Mouse (Mus musculus) megakaryocyte, adult 5-6 weeks (primary cell): Measurements from ENCODE around the gene Bet1l. TPM values are rescaled to one million over a fixed set of nuclear protein-coding genes. Genes with fewer than 3 reads are reported as not detected.

Experiments
- ATAC-seq: 2 replicates; pipeline ENCODE4 v1.8.0; 2016; ENCODE audit warnings: mild to moderate bottlenecking, inconsistent platforms; ENCODE audit not compliant: poor library complexity, severe bottlenecking
- total RNA-seq, 2 experiments: library from RNA; stranded (forward) in 1 of 2; stranded (reverse) in 1 of 2; fragments of 153-499, 151-499 nt in 1 of 2; fragments of 221-1000, 200-1000 nt in 1 of 2; gene quantifications; 2 replicates each; pipeline versions ENCODE4 v1.2.3 to v1.2.4; 2015 to 2017

Gene Bet1l
- total RNA-seq (2015): 12.9 and 13.2 TPM in 2 replicates
- total RNA-seq (2017): 15.5 and 37.7 TPM in 2 replicates

DNA sequence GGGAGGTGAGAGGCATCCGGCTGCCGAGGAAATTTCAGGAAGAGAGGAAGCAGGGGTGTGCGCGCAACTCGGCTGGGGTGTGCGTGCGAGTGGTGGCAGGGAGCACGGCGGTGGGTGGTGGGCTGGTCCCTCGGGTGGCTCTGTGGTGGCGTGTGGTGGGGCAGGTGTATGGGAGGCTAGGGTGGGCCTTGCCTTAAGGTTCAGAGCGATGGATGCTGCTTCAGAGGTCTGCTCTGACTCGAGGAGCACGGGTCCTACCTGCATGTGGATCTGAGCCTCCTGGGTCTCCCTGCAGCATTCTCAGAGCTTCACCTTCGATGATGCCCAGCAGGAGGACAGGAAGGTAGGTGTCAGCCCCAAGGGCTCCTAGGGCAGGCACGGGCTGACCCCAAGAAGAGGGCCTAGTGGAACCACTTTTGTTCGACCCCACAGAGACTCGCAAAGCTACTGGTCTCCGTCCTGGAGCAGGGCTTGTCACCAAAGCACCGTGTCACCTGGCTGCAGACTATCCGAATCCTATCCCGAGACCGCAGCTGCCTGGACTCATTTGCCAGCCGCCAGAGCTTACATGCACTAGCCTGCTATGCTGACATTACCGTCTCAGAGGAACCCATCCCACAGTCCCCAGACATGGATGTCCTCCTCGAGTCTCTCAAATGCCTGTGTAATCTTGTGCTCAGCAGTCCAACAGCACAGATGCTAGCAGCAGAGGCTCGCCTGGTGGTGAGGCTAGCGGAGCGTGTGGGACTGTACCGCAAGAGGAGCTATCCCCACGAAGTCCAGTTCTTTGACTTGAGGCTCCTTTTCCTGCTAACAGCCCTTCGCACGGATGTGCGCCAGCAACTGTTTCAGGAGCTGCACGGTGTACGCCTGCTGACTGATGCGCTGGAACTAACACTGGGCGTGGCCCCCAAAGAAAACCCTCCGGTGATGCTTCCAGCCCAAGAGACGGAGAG lies at the start of gene Bet1l:
Gene Bet1l (minus strand): TSS at position 28 of the 956 bp plus-strand sequence.
- ATAC-seq: no peak; the same call in 1 of the 2 replicates

DNA sequence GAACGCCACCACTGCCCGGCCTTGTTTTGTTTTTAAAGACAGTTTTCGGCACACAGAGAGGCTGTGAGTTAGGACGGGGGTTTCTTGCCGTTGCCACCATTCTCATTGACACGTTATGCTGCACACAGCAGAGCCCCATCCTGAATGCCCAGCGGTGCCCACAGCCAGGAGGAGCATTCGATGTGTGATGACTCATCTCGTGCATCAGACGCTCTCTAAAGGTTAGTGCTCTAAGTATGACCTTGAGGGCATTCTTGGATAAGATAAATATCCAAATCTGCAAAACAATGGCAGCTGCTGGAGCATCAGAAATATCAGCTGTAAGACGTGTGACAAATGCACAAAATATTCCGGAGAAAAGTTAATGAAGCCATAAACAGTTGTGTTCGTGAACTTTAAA lies 49.8 kb upstream of the Bet1l start:
- ATAC-seq: no peak

DNA sequence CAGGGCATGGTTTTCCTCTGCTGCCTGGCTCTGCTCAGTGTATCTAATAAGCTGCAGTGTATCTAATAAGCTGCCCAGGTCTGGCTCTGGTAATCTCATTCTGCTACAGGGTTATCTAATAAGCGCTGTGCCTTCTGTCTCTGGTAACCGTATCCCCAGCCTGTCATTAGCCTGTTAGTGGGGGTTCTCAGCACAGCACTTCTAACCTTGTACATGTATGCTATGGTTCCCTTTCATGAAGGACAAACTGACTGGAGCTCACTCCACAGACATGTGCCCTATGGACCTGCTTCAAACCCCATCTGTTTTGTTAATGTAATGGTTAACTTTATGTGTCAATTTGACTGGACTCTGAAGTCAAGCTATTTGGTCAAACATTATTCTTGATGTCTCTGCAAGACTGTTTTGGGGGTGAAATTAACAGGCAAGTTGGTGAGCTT lies 48.3 kb upstream of the Bet1l start:
- no peak for ATAC-seq

DNA sequence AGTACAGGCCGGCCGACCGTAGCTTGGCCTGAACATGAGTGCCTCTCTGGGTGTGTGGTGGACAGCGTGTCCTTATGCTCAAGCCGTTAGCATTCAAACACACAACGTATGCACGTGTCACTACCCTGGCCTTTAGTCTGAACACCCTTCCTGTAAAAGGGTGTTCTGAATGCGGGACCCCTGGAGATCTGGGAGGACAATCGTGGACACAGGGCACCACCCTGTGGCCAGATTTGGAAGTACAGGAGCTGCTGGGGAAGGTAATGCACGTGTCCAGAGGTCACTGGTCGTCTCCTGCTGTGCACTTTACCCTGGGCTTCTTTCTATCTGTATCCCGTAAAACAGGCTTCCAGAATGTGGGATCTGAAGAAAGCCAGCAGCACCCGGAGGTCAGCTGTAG lies 45.8 kb upstream of the Bet1l start:
- peak; percentile 89 for ATAC-seq

DNA sequence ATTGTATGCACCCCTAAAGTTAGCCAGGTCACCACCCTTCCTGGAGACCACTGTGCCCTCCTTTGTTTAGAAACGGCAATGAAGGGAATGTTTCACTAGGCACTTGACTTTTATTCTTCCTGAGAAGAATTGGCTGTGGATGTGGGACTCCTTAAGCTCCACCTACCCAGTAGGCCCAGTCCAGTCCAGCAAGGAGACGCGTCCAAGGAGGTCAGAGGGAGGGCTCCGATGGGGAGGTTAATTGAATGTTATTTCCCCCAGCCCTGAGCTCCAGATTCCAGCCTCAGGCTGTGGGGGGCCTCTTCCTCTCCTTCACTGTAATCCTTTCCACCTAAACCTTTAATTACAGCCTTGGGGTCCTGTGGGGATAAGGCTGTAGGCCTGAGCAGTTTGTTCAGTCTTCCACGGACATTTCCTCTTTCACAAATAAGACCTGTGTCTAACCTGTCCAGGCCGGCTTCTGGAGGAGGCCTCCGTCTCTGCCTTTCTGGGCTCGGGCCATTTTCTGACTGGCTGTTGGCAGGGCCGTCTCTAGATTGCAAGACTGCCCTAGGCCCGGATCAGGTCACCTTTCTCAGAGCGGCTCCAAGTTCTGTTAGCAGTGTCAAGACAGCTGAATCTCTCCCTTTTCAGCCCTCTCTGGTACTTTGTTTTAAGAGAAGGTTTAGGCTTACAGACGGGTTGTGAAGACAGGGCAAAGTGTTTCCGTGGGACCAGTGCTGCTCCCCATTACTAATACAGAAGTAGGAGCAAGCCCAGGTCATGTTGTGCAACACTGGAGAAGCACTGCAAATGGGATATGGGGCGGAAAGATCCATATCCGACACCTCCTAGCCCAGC lies 44.9 kb upstream of the Bet1l start:
- ATAC-seq: no peak

DNA sequence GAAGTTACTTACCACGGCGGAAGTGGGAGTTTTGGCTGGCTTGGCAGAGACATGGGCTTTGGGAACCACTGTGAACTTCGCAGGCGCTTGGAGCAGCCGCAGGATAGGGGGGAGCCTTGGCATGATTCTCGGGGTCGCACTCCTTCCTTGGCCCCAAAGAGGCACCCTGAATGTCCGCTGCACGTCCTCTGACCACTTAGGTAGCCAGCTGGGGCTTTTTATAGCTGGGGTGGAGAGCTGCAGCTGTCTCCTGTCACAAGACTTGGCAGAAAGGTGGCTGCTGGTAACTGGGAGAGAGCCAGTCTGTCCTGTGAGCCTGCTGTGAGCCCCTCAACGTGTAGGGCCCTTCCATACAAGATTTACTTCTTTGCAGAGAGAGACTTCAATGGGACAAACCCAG lies 42.8 kb upstream of the Bet1l start, which contains the start of gene Cox8b:
Gene Cox8b (minus strand): TSS at position 227 of the 400 bp plus-strand sequence.
- no peak for ATAC-seq

DNA sequence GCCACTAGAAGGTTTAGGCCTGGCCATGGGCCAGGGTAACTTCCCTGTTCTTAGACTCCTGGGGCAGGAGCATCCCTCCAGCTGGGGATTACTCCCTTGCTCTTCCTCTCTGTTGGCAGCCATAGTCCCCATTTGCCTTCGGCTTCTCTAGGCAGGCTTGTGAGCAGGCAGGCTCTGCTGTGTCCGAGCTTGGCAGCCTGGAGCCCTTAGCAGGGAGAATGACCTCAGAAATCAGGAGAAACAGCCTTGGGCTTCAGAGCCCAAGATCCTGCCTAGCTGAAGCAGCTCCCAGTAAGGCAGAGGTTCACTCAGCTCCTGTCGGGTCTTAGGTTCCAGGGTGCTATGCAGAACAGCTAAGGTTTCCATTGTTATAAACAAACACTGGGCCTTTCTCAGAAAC lies 41.7 kb upstream of the Bet1l start:
- ATAC-seq: no peak

DNA sequence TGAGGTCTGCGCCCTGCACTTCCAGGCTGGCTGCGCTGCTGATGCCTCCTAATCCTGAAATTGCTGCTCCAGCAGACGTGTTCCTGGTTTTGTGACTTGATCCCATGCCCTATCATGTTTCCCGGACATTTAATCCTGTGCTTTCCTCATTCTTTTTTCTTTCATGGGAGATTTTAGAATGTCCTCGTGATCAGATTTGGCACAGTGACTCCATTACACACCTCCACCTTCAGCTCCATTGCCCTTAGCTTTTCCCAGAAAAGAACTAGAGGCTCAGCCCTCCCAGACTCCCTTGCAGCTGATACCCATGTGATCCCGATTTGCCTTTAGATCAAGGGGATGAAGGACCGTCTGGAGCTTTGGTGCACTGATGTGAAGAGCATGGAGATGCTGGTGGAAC lies 40.5 kb upstream of the Bet1l start:
- ATAC-seq: no peak

DNA sequence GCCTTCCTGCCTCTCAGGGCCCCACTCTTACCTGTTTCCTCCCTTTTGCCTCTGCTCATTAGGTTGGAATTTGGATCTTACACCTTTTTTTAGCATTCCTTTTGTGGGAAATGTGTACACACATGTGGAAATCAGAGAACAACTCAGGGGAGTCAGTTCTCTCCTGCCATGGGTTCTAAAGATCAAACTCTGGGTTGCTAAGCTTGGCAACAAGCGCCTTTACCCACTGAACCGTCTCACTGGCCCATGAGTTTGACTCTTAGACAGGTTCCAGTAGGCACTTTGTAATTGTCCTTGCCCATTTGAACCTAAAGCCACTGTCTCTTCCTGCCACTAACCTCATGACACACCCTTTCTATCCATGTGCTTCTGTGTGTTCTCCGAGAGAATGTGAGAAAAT lies 37.2 kb upstream of the Bet1l start:
- no peak for ATAC-seq

DNA sequence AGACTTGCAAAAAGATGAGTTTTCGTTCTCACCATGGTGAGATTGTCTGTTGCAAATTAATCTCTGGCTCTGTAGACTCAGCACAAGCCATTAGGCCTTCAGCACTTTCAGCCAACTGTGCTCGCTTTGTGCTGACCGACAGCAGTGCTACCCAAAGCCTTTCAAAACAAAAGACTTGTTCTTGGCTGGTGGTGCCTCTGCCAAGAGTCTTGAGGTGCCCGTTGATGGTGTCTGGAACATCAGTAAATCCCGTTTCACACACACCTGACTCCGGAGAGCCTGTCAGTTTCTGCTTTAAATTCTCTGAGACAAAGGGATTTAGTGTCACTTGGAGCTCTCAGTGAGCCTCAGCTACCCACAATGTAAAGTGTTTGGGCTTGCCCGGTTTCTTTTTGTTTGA lies 36.7 kb upstream of the Bet1l start:
- no peak for ATAC-seq

DNA sequence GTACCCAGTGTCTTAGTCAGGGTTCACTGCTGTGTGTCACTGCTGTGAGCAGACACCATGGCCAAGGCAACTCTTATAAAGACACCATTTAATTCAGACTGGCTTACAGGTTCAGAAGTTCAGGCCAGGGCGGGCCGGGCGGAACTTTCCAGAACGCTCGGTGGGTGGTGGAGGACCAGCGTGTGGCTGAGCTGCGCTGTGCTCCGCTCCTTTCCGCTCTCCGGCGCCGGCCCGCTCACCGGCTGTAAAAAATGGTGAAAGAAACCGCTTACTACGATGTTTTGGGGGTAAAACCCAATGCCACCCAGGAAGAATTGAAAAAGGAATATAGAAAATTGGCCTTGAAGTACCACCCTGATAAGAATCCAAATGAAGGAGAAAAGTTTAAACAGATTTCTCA lies 33.3 kb upstream of the Bet1l start:
- peak; percentile 63; the same call in 1 of the 2 replicates for ATAC-seq

DNA sequence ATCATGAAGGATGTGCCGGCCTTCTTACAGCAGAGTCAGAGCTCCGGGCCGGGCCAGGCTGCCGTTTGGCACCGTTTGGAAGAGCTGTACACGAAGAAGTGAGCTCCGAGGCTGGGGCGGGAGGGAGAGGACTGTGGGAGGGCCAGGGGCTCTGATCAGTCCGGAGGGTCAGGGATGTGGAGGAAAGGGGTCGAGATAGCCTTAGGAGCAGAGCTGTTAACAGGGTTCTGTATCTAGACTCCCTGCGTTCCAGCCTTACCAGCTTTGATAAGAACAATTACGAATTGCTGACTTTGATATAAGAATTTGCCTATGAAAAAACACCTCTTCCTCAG lies 25.1 kb upstream of the Bet1l start:
- no peak for ATAC-seq

DNA sequence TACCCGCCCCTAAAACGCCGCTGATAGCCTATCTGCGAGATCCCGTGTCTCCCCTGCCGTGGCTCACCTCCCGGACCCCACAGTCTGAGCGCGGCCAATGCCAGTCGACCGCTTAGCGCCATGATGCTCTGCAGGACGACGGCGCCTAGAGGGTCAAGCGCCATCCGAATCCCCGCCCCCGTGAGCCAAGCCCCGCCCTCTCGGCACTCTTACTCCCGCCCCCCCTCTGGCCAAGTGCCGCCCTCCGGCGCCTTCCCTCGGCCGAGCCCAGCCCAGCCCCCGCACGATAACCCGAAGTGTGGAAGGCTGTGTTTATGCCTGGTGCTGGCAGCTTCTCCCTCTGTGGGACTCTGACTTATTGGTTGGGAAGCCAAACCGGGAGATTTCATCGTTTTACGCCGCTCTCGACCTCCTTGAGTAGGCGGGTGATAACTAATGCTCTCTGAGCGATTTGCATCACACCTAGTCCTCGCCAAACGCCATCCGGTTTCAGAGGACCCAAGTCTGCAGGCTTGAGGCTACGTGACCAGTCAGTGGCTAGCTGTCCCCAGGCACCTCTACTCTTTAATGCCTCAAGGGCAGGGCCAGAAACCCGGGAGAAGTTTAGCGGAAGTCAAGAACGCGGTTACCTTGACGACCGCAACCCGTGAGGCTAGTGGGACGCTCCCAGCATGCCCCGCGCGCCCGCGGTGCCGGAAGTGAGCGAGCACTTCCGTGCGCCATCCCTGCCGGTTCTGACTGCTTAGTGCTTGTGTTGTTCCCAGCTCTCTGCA lies 24.5 kb upstream of the Bet1l start, which contains the start of the genes Psmd13 and Sirt3:
Gene Psmd13 (plus strand): TSS at position 273 of the 773 bp plus-strand sequence.
Gene Sirt3 (minus strand): TSS at position 614 of the 773 bp plus-strand sequence.
- ATAC-seq: peak; percentile 90

DNA sequence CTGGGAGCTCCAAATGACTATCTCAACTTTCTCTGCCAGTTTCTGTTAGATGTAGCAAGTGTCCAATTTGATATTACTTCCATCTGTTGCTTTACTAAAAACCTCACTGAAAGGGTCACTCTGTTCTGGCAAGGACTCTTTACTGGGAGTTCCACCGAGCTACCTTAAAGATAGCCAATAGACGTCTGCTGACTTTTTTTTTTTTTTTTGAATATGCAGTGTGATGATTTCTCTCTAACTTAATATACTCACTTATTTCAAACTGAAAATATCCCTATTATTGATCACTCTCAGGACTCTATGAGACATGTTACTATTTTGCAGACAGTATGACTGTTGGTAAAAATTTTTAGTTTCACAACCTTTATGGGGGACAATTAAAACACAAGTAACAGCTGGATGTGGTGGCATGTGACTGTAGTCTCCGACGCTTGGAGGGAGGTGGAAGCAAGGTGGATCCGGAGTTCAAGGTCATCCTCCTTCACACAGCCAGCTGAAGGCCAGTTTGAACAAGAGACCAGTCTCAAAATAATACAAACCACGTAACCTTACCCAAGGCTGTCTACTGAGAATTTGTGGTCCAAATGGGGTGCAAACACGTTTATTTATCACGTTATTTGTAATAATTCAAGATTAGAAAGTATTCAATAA lies 23.6 kb upstream of the Bet1l start:
- no peak for ATAC-seq

DNA sequence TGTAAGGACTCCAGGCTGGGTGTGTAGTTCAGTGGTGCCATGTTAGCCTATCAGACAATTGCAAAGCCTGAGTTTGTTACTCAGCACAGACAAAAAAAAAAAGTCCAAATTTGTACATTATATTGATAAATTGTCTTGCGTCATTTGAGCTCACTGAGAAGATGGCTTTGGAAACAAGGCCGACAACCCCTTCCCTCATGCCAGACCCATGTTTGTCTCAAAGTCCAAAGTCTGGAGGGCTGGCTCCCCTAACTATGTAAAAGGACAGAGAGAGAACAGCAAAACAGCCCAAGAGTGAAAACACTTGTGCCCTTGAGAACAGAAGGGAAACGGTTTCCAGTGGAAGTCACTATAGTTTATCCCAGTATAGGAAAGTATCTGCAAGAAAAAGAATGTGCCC lies 23.0 kb upstream of the Bet1l start:
- ATAC-seq: no peak

DNA sequence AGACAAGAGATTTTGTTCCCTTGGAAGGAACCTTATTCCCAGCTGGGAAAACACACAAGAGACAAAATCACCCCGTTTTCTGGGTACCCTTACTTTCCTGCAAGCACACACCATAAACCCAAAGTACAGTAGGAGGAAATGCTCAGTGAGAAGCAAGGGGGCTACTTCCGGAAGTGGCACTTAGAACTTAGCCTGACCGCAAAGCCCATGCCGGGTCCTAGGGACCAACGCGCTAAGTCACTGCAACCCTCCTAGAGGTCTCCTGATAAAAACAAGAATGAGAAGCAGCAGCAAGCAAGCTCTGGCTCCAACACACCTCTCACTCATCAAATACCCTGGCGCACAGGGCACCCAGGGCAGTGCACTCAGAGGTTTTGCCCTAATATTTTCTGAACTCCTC lies 22.0 kb upstream of the Bet1l start:
- peak; percentile 16; the same call in 1 of the 2 replicates for ATAC-seq

DNA sequence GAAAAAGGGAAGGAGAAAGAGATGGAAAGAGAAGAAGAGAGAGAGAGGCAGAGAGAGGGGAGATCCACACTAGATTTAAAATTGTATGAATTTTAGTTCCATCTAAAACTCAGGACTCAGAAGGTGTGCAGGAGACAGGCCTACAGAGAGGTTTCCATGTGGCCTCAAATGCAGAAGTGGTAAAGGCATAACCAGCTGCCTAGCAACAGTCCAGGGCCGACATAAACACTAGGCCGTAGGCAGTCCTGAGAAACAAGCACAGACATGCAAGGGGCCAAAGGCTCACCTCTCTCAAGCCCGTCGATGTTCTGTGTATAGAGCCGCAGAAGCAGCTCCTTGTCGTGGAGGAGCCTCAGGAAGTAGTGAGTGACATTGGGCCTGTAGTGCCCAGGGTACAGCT lies 20.0 kb upstream of the Bet1l start:
- ATAC-seq: peak; percentile 55

DNA sequence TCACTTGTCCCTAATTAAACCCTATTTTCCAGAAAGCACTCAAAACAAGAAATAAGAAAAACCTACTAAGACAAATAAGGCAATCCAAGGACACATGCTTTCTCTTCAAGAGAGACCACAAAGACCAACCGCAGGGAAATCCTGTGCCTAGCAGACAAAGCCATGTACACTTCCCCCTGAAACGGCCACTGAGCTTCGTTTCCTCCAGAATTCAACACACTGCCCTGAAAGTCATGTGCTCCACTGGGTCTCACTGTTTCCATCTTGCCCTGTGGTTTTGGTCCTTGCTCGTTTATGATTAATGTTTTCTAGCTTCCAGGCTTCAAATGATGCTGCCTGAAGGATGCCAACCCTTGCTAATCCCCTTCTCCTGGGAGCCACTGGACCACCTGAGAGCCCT lies 16.8 kb upstream of the Bet1l start:
- ATAC-seq: peak; percentile 74

DNA sequence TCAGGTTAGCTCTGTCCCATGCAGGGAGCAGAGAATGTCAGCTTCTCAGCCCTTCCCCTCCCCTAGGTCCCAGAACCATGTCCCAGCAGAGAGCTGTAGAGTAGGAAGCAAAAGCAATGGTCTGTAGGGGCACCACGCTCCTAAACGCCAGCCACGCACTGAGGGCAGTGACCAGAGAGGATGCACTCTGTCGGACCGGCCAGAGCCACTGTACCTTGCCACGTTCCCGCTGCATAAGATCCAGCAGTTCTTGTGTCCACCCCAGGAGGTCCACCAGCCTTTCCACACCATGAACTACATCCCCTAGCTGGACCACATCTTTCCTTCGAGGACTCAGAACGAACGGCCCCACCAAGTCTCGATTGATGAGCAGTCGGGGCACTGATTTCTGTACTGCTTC lies 7.4 kb upstream of the Bet1l start:
- ATAC-seq: no peak

DNA sequence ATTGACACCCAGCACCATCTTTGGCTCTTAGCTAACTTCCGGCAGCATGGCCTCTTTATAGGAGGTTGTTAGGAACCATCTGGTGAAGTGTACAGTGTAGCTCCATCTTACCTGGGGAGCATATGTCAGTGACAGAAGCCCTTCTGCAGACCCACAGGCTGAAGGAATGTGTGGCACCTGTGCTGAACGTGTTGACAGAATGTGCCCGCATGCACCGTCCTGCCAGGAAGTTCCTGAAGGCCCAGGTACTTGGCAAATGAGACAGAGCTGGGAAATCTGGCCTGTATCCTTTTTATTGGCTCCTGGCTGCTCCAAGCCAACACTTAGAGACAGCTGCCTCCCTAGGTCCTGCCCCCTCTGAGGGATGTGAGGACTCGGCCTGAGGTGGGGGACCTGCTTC lies 3.4 kb upstream of the Bet1l start:
- no peak for ATAC-seq
